Mouse (Mus musculus) hindbrain, embryonic 14.5 days (tissue): ENCODE measurements around the gene Tprg. TPM values are rescaled to one million over a fixed set of nuclear protein-coding genes. Genes with fewer than 3 reads are reported as not detected.
A peak's percentile ranks its signal among the peaks of the same experiment; 100 is the strongest.

Source experiments
- ATAC-seq: fragments of 200-750 bp; cut with Nextera tagmentation; 2 replicates; pipeline ENCODE4 v1.8.0; 2017; ENCODE audit warnings: moderate number of reproducible peaks, mild to moderate bottlenecking, moderate TSS enrichment, moderate library complexity; ENCODE audit not compliant: low FRiP score
- DNase-seq: peaks from one replicate; pipeline ENCODE4 v3.0.0-alpha.2; 2015; ENCODE audit warnings: low spot score
- H3K27ac ChIP-seq: fragments of 300-500 bp; sonication (generic); 2 replicates; pipeline ENCODE4 v1.5.1; 2014; ENCODE audit warnings: mild to moderate bottlenecking, moderate library complexity
- H3K27me3 ChIP-seq: fragments of 300-500 bp; sonication (generic); 2 replicates; pipeline ENCODE4 v1.6.1; 2014; ENCODE audit warnings: mild to moderate bottlenecking, low read length, mixed read lengths; ENCODE audit not compliant: control insufficient read depth, insufficient read depth
- H3K36me3 ChIP-seq: fragments of 300-500 bp; sonication (generic); replicated peaks from 2 replicates; pipeline ENCODE4 v1.6.1; 2014; ENCODE audit not compliant: control insufficient read depth, insufficient read depth
- H3K4me1 ChIP-seq: fragments of 300-500 bp; sonication (generic); replicated peaks from 2 replicates; pipeline ENCODE4 v1.6.1; 2014; ENCODE audit warnings: antibody characterized with exemption, low read length, mixed read lengths; ENCODE audit not compliant: control insufficient read depth, insufficient read depth
- H3K4me2 ChIP-seq: fragments of 300-500 bp; sonication (generic); replicated peaks from 2 replicates; pipeline ENCODE4 v1.6.1; 2014; ENCODE audit warnings: mild to moderate bottlenecking, moderate library complexity
- H3K4me3 ChIP-seq: fragments of 300-500 bp; sonication (generic); replicated peaks from 2 replicates; pipeline ENCODE4 v1.5.1; 2014; ENCODE audit warnings: mild to moderate bottlenecking, low read length
- H3K9ac ChIP-seq: fragments of 300-500 bp; sonication (generic); 2 replicates; pipeline ENCODE4 v1.6.1; 2014
- H3K9me3 ChIP-seq: fragments of 300-500 bp; sonication (generic); 2 replicates; pipeline ENCODE4 v1.6.1; 2016; ENCODE audit warnings: low read length; ENCODE audit not compliant: control insufficient read depth
- WGBS: fragments of 180-500 bp; shearing (Covaris S2); extraction: QIAGEN DNeasy Blood & Tissue Kit; methylation state at CpG from one replicate; pipeline ENCODE4 v1.1.7; 2014; 5-methylcytosine and 5-hydroxymethylcytosine counted together
- polyA plus RNA-seq: library from polyadenylated mRNA; unstranded; fragments of >200 nt; fragmentation: Nextera tagmentation; extraction: Ambion mirVana; gene quantifications from 2 replicates; pipeline ENCODE4 v1.2.1, GENCODE M21; 2014

Gene Tprg
- polyA plus RNA-seq, 1 experiment from 2014 or later = not detected

- Histone ChIP-seq H3K27me3 (no peaks in the 10 kb centered on the region), H3K9me3 (no peaks in the 10 kb centered on the region), H3K4me3 (no peak overlapping the region), H3K4me2 (no peak overlapping the region), H3K27ac (no peak overlapping the region), H3K4me1 (no peaks in the 10 kb centered on the region), H3K36me3 (no peaks in the 10 kb centered on the region), H3K9ac (no peak overlapping the region)
- ATAC-seq = no peak
- DNase-seq = no peak
- WGBS = 45% methylated on average over 7 of the region's 7 CpGs
Measured at GRCm38 (mm10) chr16:25445580-25445979, 159.0 kb downstream of the Tprg start.

- WGBS = 82% methylated on average over 3 of the region's 3 CpGs
- no peak for DNase-seq
Measured at GRCm38 (mm10) chr16:25451511-25451910, 164.9 kb downstream of the Tprg start.

GRCm38 (mm10) chr16:25464732-25465131 lies 178.1 kb downstream of the Tprg start:
- no peaks in the 10 kb centered on the region for H3K9me3 ChIP-seq
- no peaks in the 10 kb centered on the region for H3K36me3 ChIP-seq
- 65% methylated on average over 4 of the region's 4 CpGs for WGBS
- H3K27ac ChIP-seq = no peak overlapping the region
- no peaks in the 10 kb centered on the region for H3K27me3 ChIP-seq
- no peak overlapping the region for H3K9ac ChIP-seq
- H3K4me2 ChIP-seq = no peak overlapping the region
- DNase-seq (no peak), ATAC-seq (peak; percentile 51; the same call in 1 of the 2 replicates)
- H3K4me1 ChIP-seq = no peaks in the 10 kb centered on the region
- no peak overlapping the region for H3K4me3 ChIP-seq

More at GRCm38 (mm10) chr16:25451511-25451910, 164.9 kb downstream of the Tprg start:
- Histone ChIP-seq H3K27me3 (no peaks in the 10 kb centered on the region), H3K9me3 (no peaks in the 10 kb centered on the region), H3K9ac (no peak overlapping the region), H3K27ac (no peak overlapping the region), H3K4me1 (no peaks in the 10 kb centered on the region), H3K36me3 (no peaks in the 10 kb centered on the region), H3K4me3 (no peak overlapping the region), H3K4me2 (no peak overlapping the region)
- no peak for ATAC-seq

GRCm38 (mm10) chr16:25465435-25466139 lies 179.0 kb downstream of the Tprg start:
- Histone ChIP-seq H3K9me3 (no peaks in the 10 kb centered on the region), H3K9ac (no peak overlapping the region), H3K4me3 (no peak overlapping the region), H3K27me3 (no peaks in the 10 kb centered on the region), H3K36me3 (no peaks in the 10 kb centered on the region), H3K4me1 (no peaks in the 10 kb centered on the region), H3K4me2 (no peak overlapping the region), H3K27ac (no peak overlapping the region)
- 57% methylated on average over 13 of the region's 13 CpGs for WGBS
- DNase-seq (no peak), ATAC-seq (peak; percentile 57; the same call in 1 of the 2 replicates)

GRCm38 (mm10) chr16:25468040-25468439 lies 181.4 kb downstream of the Tprg start:
- Histone ChIP-seq H3K9me3 (no peaks in the 10 kb centered on the region), H3K9ac (no peak overlapping the region), H3K4me2 (no peak overlapping the region), H3K36me3 (no peaks in the 10 kb centered on the region), H3K4me1 (no peaks in the 10 kb centered on the region), H3K27ac (no peak overlapping the region), H3K27me3 (no peaks in the 10 kb centered on the region), H3K4me3 (no peak overlapping the region)
- DNase-seq (no peak), ATAC-seq (no peak)
- 88% methylated on average over 3 of the region's 3 CpGs for WGBS

- Histone ChIP-seq H3K4me3 (no peak overlapping the region), H3K4me2 (no peak overlapping the region), H3K36me3 (no peaks in the 10 kb centered on the region), H3K27ac (no peak overlapping the region), H3K9ac (no peak overlapping the region), H3K4me1 (no peaks in the 10 kb centered on the region), H3K27me3 (no peaks in the 10 kb centered on the region), H3K9me3 (no peaks in the 10 kb centered on the region)
- DNase-seq (no peak), ATAC-seq (no peak)
- WGBS = 70% methylated on average over 5 of the region's 5 CpGs
Measured at GRCm38 (mm10) chr16:25468662-25469061, 182.0 kb downstream of the Tprg start.
